Mouse (Mus musculus) olfactory bulb, adult 2 months (tissue): Measurements from ENCODE around the gene Hivep2. TPM values are rescaled to one million over a fixed set of nuclear protein-coding genes. Genes with fewer than 3 reads are reported as not detected.

Experiments
- H3K27ac ChIP-seq: fragments of 200-500 bp; 2 replicates; pipeline ENCODE4 v1.5.1; 2012; ENCODE audit warnings: low read depth, low read length; ENCODE audit not compliant: insufficient read depth
- H3K4me1 ChIP-seq: fragments of 200-500 bp; 2 replicates; pipeline ENCODE4 v1.6.1; 2012; ENCODE audit warnings: low read length; ENCODE audit not compliant: control insufficient read depth, insufficient read depth
- H3K4me3 ChIP-seq: fragments of 200-500 bp; 2 replicates; pipeline ENCODE4 v1.5.1; 2012; ENCODE audit warnings: mild to moderate bottlenecking, low read depth, low read length, moderate library complexity; ENCODE audit not compliant: insufficient read depth
- CTCF ChIP-seq: fragments of 200-500 bp; IDR thresholded peaks from 2 replicates; pipeline ENCODE4 v1.5.1; 2012; ENCODE audit warnings: low read depth, mild to moderate bottlenecking, low read length, moderate library complexity; ENCODE audit not compliant: insufficient read depth
- POLR2A ChIP-seq: fragments of 200-500 bp; IDR thresholded peaks from 2 replicates; pipeline ENCODE4 v1.6.1; 2012; ENCODE audit warnings: mild to moderate bottlenecking, low read depth, low read length, moderate library complexity; ENCODE audit not compliant: insufficient read depth
- WGBS: fragments of 180-500 bp; shearing (Covaris S2); methylation state at CpG from one replicate; pipeline ENCODE4 v1.1.7; 2018; 5-methylcytosine and 5-hydroxymethylcytosine counted together
- polyA plus RNA-seq: library from polyadenylated mRNA; stranded (reverse); fragments of >200 nt; gene quantifications from 2 replicates; pipeline ENCODE4 v1.2.4, GENCODE M21; 2012; ENCODE audit warnings: low replicate concordance; ENCODE audit not compliant: missing spikeins, insufficient read depth, insufficient read length

The Hivep2 gene
- polyA plus RNA-seq, 1 experiment = 206 TPM

- Histone ChIP-seq H3K4me1 (peaks cover 4% of the 10 kb centered on the region), H3K4me3 (no peak overlapping the region), H3K27ac (no peak overlapping the region)
- 42% methylated on average over 3 of the region's 3 CpGs for WGBS
- TF ChIP-seq CTCF (no peak), POLR2A (no peak)
Measured at GRCm38 (mm10) chr10:13943706-13944105, 22.2 kb upstream of the Hivep2 start.

GRCm38 (mm10) chr10:13946498-13946897, 19.4 kb upstream of the Hivep2 start:
- WGBS = 63% methylated on average over 7 of the region's 7 CpGs
- TF ChIP-seq POLR2A = no peak
- H3K4me3 ChIP-seq = no peak overlapping the region
- peak overlapping the region; percentile 93 for H3K27ac ChIP-seq
- H3K4me1 ChIP-seq = peaks cover 4% of the 10 kb centered on the region

- 79% methylated on average over 2 of the region's 2 CpGs for WGBS
- H3K4me3 ChIP-seq = no peak overlapping the region
- no peaks in the 10 kb centered on the region for H3K4me1 ChIP-seq
- no peak overlapping the region for H3K27ac ChIP-seq
- TF ChIP-seq CTCF (no peak), POLR2A (no peak)
Measured at GRCm38 (mm10) chr10:13962965-13963364, 2.9 kb upstream of the Hivep2 start.

GRCm38 (mm10) chr10:13963908-13964500, 1.9 kb upstream of the Hivep2 start:
- TF ChIP-seq POLR2A (no peak), CTCF (no peak)
- WGBS = 4% methylated on average over 8 of the region's 8 CpGs

GRCm38 (mm10) chr10:13964501-13965281, 1.2 kb upstream of the Hivep2 start:
- TF ChIP-seq CTCF (no peak), POLR2A (peak; percentile 38; the same call in 1 of the 2 replicates)
- under 1% methylated on average over 65 of the region's 65 CpGs for WGBS
- H3K27ac ChIP-seq = peak overlapping the region; percentile 85
- H3K4me1 ChIP-seq = no peaks in the 10 kb centered on the region
- H3K4me3 ChIP-seq = peak overlapping the region; percentile 100

More at GRCm38 (mm10) chr10:13963908-13964500, 1.9 kb upstream of the Hivep2 start:
- Histone ChIP-seq H3K27ac (peak overlapping the region; percentile 85), H3K4me1 (no peaks in the 10 kb centered on the region), H3K4me3 (peak overlapping the region; percentile 100)

- TF ChIP-seq POLR2A (peak; percentile 70; the same call in 1 of the 2 replicates), CTCF (no peak)
- peak overlapping the region; percentile 85 for H3K27ac ChIP-seq
- peak overlapping the region; percentile 100 for H3K4me3 ChIP-seq
Measured at GRCm38 (mm10) chr10:13965316-13965973, 430 bp upstream of the Hivep2 start.

GRCm38 (mm10) chr10:13966830-13967450, 1.1 kb downstream of the Hivep2 start:
- H3K4me3 ChIP-seq = peak overlapping the region; percentile 100
- H3K27ac ChIP-seq = peak overlapping the region; percentile 100
- H3K4me1 ChIP-seq = peaks cover 3% of the 10 kb centered on the region; the same call in 1 of the 2 replicates
- under 1% methylated on average over 59 of the region's 66 CpGs for WGBS
- TF ChIP-seq POLR2A (peak; percentile 5; the same call in 1 of the 2 replicates), CTCF (no peak)

More at GRCm38 (mm10) chr10:13965316-13965973, 430 bp upstream of the Hivep2 start:
- H3K4me1 ChIP-seq = no peaks in the 10 kb centered on the region
- under 1% methylated on average over 54 of the region's 54 CpGs for WGBS

GRCm38 (mm10) chr10:13967451-13968233, 1.8 kb downstream of the Hivep2 start:
- peak overlapping the region; percentile 100 for H3K4me3 ChIP-seq
- peaks cover 5% of the 10 kb centered on the region; the same call in 1 of the 2 replicates for H3K4me1 ChIP-seq
- TF ChIP-seq CTCF (0 out of 2 replicates have a peak, but pooled peaks have one; percentile 21), POLR2A (no peak)
- WGBS = under 1% methylated on average over 36 of the region's 36 CpGs
- peak overlapping the region; percentile 96 for H3K27ac ChIP-seq
